Mouse (Mus musculus): ENCODE data around the gene Klhl5. TPM values are rescaled to one million over a fixed set of nuclear protein-coding genes. Genes with fewer than 3 reads are reported as not detected.
"Not testable (repeated sequence)": the region's sequence is repeated elsewhere in the genome, so short reads cannot be mapped to it uniquely, and the experiment has no call there.

Klhl5 gene
- total RNA-seq, 2 experiments from 2014 or later: 13.9 to 14.3 TPM

DNA sequence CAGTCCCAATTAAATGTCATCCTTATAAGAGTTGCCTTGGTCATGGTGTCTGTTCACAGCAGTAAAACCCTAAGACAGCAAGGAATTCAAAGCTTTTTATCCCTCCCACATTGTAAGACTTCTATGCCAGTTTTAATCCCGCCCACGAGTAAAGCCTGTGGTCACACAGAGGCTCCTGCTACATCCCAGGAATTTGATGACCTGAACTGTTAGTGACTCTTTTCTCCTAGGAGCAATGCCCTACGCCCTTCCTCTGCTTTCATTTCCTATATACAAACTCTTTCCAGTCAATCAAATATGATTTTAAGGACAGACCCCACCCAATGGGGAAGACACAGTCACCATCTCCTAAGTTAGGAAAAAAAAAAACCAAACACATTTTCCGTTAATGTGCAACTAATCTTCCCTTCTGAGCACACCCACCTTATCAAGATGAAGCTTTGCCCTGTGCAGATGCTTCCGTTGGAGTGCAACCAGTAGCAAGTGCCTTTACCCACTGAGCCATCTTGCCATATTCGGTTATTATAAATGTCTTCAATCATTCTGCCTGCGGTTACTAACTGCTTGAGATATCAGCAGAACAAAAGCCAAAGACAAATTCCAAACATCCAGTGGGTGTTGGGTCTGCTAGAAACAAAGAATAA is 12.3 kb upstream of the Klhl5 start:
- intact Hi-C loops (cut with DNase I): no loop called here
- no peak for DNase-seq (ENCODE audit: low spot score)

DNA sequence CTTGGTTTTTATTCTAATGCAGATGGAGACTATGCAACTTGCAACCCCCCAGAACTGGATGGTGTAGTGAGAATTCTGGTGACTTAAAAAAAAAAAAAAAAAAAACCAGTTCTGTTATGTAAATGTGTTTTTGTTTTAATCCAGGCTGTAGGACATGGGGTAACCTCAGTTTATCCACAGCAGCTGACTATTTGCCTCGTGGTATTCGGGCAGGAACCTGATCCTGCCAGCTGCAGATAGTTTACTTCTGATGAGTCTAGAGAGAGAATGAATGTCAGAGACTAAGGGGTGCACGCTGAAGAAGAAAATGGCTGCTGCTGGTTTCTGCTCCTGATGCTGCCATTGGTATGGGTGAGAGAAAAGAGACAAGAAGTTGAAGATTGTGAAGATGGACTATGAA is 11.3 kb upstream of the Klhl5 start:
- intact Hi-C loops (cut with DNase I): no loop called here

DNA sequence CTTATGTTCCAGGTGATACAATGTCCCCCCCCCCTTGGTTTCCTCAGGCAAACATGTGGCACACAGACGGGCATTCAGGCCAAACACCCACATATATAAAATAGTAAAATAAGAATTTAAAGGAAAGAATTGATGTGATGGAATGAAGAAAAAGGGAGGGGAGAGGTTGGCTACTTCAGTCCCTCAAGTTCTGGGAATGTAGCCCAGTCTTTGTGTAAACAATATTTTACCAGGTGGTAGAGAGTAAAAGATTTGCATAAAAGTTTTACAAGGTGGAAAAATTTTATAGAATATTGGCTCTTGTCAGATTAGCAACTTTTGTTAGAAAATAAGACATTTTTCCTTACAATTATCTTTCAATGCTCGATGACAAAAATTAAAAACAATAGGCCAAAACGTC is 10.5 kb upstream of the Klhl5 start:
- no peak for DNase-seq (ENCODE audit: low spot score)
- intact Hi-C loops (cut with DNase I): no loop called here

More for the DNA sequence above, 11.3 kb upstream of the Klhl5 start:
- DNase-seq (ENCODE audit: low spot score): no peak

DNA sequence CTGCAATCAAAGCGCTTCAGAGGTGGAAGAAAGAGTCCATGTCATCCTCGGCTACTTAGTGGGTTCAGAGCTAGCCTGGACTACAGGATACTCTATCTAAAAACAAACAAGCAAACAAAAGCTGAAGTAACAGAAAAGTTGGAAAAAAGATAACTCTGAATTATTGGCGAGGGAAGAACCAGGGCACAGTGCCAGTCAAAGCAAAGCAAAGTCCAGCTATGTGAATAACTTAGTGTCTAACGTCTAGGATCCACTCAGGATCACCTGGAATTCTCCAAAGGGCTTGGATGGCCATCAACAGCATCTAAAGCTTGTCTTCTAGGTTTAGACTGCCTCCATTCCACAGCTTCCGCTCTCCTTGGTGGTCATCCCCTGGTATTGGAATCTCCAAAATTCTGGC is 9.9 kb upstream of the Klhl5 start:
- intact Hi-C loops (cut with DNase I): no loop called here
- DNase-seq (ENCODE audit: low spot score): no peak

DNA sequence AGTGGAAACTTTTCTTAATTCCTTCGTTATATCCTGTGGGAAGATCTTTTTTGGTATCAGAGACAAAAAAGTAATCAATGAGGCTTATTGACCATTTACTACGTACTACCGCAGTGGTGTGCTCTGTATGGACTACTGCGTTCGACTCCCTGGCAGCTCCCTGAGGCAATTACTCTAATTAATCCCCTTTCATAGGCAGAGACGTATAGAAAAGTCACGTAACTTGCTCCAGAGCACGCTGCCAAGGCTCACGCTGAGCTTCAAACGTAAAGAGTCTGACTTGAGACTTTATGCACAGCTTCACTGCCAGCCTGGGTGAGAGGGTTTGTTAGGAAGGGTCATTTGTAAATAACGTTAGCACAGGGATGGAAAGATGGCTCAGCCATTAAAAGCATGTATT is 7.3 kb upstream of the Klhl5 start:
- intact Hi-C loops (cut with DNase I): no loop called here

DNA sequence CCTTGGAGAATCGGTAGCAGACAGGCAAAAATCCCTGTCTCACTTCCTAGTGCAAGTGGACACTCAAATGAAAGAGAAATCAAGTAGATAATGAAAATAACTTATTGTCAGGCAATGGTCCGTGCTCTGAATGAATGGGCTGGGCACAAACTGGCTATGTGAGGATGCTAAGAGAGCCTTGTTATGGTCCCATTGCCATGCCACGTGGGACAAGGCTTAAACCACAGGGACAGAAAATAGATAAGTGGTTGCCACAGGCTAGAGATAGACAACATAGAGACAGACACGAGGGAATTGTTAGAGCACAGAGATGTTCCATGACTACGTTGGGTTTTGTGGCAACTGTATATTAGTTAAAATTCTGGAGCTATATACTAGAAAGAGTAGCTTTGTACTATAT is 6.1 kb upstream of the Klhl5 start:
- DNase-seq (ENCODE audit: low spot score): no peak
- intact Hi-C loops (cut with DNase I): no loop called here

More for the DNA sequence above, 7.3 kb upstream of the Klhl5 start:
- no peak for DNase-seq (ENCODE audit: low spot score)

DNA sequence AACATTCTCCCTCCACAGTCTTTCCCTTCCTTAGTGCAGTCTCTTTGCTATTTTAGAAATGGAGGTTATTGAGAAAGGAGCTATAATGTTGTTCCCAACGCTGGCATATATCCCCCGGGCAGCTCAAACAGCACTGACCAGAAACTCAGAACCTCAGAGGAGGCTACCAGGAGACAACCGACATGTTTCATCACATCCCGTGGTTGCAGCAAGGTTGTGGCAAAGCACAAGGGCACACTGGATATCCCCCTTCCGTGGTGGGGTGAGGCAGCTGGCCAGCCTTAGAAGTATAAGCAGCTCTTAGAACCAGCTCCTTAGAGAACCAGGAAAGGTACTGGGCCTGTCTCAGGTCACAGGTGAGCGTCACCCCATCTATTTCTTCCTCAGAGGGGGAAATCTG is 5.7 kb upstream of the Klhl5 start:
- no peak for DNase-seq (ENCODE audit: low spot score)
- intact Hi-C loops (cut with DNase I): no loop called here

DNA sequence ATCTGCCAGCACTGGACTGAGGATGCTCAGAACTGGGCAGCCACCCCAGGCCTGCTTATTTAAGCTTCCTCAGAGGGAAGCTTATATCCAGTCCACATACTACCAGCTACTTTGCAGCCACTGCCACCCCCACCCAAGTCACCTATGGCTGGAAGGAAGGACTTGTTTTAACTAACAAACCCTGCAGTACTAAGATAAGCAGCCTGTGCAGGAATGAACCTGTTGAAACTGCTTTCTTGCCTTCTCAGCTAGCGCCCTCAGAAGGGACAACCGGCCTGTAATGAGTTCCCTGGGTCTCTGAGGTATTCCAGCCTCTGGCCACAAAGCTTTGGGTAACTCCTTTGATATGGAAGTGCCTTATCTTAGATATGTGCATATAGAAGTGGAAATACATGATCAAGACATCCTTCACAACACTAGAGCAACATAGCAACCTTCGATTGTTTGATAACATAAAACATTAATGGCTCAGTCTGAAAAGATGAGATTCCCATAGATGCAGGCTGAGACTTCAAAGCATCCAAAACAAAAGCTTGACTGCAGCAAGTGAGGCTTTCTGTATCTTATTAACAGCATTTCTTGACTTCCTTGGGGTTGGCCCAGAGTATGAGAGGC is 5.2 kb upstream of the Klhl5 start:
- no peak for DNase-seq (ENCODE audit: low spot score)
- intact Hi-C loops (cut with DNase I): no loop called here

DNA sequence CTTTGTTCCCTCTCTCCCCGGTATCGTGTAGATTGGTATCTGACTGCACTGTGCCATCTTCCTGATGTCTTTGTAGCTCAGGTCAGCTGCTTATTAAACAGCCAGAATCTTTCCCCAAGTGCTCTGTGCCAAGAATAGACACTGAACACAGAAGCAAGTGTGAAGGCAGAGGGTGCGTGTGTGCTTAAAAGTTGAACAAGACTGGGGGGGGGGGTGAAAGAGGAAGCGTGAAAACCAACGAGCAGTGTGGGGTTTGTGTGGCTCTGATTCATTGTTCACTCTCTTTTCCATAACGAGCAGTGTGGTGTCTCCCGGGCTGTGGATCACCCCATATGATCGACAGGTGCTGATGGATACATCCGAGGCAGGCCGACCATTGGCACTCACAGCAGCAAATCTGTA is 4.7 kb upstream of the Klhl5 start:
- intact Hi-C loops (cut with DNase I): no loop called here
- no peak for DNase-seq (ENCODE audit: low spot score)

DNA sequence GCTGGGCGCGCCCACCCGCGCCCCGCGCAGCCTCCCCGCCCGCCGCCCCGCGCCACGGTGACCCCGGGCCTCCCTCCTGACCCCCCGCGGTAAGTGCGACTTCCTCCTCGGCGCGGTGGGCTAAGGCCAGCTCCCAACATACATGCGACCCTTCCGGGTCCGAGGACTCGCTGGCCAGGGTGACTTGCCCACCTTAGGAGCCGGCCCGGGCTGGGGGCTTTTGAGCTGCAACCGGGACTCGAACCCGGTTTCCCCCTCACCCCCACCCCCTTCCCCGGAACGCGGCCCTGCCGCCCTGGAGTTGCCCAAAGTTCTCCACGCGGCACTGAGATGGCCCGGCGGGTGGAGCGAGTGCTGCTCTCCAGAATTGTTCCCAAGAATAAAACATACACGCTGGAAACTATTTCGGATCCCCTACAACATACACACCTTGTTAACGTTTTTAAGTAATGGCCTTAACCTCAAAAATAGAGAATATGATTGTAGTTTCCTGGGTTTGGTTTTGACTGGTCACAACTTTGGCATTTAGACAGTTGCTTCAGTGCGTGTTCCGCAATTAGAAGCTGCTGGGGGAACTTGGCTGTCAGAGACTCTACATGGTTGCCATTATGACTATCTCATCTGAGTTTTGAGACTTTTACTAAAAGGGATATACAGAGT is 564 bp downstream of the Klhl5 start:
- peak; percentile 8 for DNase-seq (ENCODE audit: low spot score)
- intact Hi-C loops (cut with DNase I): loop anchor here (5.0 kb wide), 2 partner anchors 49 to 89 kb away; partner anchors contain the start of gene Wdr19

DNA sequence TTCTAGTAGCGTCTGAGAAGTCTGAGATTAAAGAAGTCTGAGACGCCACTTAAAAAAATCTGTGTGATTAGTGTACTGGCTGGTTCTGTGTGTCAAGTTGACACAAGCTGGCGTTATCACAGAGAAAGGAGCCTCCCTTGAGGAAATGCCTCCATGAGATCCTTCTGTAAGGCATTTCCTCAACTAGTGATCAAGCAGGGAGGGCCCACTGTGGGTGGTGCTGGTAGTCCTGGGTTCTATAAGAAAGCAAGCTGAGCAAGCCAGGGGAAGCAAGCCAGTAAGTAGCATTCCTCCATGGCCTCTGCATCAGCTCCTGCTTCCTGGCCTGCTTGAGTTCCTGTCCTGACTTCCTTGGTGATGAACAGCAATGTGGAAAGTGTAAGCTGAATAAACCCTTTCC is 4.9 kb downstream of the Klhl5 start:
- DNase-seq (ENCODE audit: low spot score); intact Hi-C loops (cut with DNase I): not testable (repeated sequence)

DNA sequence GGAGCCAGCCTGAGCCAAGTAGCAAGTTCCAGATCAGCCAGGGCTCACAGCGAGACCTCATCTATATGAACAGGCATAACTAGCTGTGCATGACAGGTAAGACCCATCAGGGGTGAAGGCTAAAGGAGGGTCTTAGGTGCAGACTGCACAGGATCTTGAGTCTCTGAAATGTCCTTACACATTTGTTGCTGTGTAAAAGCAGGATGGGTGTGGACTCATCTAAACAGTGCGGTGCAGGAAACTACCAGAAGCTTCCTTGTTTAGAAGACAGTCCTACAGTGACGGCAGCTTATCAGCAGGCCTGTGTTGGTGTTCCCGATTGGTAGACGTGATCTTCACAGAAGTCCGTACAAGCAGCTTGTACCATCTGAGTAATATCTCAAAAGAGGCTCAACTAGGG is 6.0 kb downstream of the Klhl5 start:
- intact Hi-C loops (cut with DNase I): no loop called here

DNA sequence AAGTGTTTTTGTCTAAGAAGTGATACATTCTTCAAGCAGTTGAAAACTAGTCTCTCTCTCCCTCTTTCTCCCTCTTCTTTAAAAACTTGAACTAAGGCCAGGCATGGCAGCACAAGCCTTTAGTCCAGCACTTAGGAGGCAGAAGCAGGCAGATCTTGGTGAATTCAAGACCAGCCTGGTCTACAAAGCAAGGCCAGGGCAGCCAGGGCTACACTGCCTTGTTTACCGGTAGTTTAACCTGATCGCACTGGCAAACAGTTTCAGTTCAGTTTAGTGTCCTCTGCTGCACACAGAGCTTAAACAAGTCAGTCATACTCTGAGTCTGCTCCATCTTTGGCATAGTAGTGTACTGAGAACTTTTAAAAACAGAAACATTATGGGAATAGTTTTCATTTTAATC is 9.4 kb downstream of the Klhl5 start:
- intact Hi-C loops (cut with DNase I): no loop called here
- DNase-seq (ENCODE audit: low spot score): no peak

More for the DNA sequence above, 6.0 kb downstream of the Klhl5 start:
- DNase-seq (ENCODE audit: low spot score): no peak

DNA sequence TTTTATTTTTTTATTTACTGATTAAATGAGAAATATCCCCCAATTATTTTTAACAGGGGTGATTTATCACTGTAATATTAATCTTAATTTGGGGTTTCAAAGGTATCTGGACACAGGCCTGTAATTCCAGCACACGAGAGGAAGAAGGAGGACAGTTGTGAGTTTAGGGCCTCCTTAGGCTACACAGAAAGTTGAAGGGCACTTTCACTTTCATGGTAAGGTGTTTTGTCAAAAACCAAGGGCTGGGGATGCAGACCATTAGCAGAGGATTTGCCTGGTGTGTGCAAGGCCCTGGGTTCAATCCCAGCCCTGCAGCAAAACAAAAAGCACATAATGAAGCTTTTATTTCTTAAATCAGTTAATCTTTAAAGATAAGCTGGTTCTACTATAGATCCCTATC is 12.2 kb downstream of the Klhl5 start:
- intact Hi-C loops (cut with DNase I): no loop called here
- DNase-seq (ENCODE audit: low spot score): no peak

DNA sequence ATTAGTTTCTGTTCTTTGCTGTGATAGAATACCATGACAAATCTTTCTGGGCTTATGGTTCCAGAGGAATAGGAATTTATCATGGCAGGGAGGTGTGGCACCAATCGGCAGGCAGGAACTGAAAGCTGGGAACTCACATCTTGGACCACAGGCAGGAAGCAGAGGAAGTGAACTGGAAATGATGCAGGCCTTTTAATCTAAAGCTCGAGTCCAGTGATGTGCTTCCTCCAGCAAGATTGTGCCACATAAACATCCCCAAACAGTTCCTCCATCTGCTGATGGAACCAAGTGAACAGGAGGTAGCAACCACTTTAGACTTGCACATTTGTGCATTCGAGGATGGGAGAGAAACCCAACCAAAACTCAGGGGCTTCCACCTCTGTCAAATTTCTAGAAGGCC is 12.6 kb downstream of the Klhl5 start:
- DNase-seq (ENCODE audit: low spot score): no peak

DNA sequence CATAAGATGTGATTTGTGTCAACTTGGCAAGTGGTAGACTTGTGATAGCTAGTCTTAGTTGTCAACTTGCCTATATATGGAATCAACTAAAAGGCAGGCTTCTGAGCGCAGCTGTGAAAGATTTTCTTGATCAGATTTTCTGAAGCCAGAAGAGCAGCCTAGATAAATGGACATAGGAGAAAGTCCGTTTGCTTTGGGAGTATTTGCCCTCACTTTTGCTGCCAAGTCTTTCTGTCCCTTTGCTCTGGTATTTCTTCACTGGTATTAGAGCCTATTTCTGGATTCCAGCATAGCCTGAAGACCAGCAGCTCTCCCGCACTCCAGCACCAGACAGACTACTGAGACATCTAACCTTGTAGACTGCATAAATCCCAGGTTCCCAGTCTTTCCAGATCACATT is 15.3 kb downstream of the Klhl5 start:
- intact Hi-C loops (cut with DNase I): no loop called here
- no peak for DNase-seq (ENCODE audit: low spot score)

More for the DNA sequence above, 12.6 kb downstream of the Klhl5 start:
- intact Hi-C loops (cut with DNase I): loop anchor here (2.0 kb wide), 1 partner anchor 79 kb away; the partner anchor contains the start of gene Wdr19

DNA sequence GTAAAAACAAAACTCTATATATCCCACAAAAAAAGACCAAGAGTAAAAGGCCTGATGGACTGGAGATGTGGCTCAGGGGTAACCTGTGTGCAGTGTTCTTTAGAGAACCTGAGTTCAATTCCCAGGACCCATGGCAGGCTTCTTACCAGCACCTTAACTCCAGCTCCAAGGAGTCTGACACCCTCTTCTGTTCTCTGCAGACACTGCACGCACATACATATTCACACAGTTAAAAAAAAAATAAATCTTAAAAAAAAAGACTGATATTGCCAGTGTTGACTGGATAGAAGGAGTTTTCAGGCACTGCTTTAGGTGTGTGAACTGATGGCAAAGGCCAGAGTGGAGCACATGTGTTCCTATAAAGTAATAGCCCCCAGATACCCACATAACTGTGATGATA is 18.8 kb downstream of the Klhl5 start:
- intact Hi-C loops (cut with DNase I): no loop called here

DNA sequence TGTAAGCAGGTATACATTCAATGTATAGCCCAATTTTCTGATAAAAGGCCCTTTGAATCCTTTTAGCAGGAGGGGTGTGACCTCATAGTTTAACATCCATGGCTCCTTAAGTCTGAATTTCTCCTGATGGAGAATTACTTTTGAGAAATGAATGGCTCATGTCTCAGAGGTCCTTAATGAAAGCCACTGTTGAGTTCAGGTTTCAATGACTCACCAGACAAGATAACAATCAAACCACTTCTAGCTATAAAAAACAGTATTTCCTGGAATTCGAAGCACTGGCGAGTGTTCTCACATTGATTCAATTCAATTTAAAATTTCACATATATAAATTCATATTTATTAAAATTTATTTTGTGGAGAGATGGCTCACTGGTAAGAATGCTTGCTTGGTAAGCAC is 21.1 kb downstream of the Klhl5 start:
- no peak for DNase-seq (ENCODE audit: low spot score)
- intact Hi-C loops (cut with DNase I): no loop called here

More for the DNA sequence above, 18.8 kb downstream of the Klhl5 start:
- no peak for DNase-seq (ENCODE audit: low spot score)

DNA sequence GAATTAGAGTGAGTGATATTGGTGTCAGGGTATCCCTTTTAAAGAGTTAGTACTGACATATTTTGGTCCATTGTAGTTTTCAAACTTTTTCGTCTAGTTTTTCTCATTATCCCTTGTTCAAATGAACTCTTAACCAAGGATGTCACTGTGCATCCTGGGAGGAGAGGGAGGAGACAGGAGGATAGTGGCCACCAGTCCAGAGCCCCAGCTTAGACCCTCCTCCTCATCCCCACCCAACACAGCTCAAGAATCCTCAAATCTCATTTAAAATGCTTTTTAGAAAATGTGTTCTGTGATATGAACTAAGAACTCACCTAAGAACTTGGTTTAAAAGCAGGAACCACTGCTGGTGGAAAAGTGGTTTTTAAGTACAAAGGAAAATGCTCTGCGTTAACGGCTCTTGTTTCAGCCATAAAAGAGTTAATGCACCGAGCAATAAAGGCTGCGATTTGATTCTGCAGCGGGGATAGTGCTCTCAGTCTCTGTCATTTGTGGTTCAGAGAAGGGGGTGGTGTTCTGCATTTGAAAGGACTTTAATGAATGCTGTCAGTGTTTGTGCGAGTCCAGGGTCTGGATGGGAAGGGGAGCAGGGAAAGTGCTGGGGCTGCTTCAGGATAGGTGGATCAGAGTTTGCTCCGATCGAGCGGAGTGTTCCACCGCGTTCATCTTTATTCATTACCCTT is 23.3 kb downstream of the Klhl5 start:
- no peak for DNase-seq (ENCODE audit: low spot score)
- intact Hi-C loops (cut with DNase I): no loop called here

DNA sequence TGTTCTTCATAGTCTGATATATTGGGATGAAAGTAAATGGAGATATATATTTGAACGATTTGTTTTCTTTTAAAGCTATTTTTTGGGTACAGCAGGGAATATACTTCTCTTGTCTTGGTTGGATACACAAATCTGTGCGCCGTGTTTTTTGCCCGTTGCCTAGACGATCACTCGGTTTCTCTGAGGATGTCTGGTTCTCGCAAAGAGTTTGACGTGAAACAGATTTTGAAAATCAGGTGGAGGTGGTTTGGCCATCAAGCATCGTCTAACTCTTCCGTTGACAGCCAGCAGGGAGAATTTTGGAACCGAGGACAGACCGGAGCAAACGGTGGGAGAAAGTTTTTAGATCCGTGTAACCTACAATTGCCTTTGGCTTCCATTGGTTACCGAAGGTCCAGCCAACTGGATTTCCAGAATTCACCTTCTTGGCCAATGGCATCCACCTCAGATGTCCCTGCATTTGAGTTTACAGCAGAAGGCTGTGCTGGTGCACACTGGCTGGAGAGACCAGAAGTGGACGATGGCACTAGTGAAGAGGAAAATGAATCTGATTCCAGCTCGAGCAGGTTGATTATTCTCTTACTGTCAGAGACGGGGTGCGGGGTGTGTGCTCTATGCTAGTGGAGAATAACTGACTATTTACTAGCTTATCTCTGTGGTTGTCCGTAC is 24.0 kb downstream of the Klhl5 start:
- intact Hi-C loops (cut with DNase I): no loop called here

More for the DNA sequence above, 24.0 kb downstream of the Klhl5 start:
- no peak for DNase-seq (ENCODE audit: low spot score)
